Mouse (Mus musculus) embryonic facial prominence, embryonic 14.5 days (tissue): ENCODE measurements at regions not wholly inside any gene's neighbourhood (a gene's known extent, or its start where the extent isn't known, plus 50 kb on each side); places are given as distances from the start of the nearest gene placed in this dataset.

Source experiments
- ATAC-seq: fragments of 200-750 bp; cut with Nextera tagmentation; 2 replicates; pipeline ENCODE4 v1.8.0; 2017; ENCODE audit warnings: low read depth, moderate number of reproducible peaks, moderate TSS enrichment
- DNase-seq: peaks from one replicate; pipeline ENCODE4 v3.0.0-alpha.2; 2015; ENCODE audit warnings: low spot score
- H3K27ac ChIP-seq: fragments of 300-500 bp; sonication (generic); replicated peaks from 2 replicates; pipeline ENCODE4 v1.5.1; 2014; ENCODE audit warnings: low read depth, mild to moderate bottlenecking, low read length, moderate library complexity
- H3K27me3 ChIP-seq: fragments of 300-500 bp; sonication (generic); replicated peaks from 2 replicates; pipeline ENCODE4 v1.6.1; 2014; ENCODE audit warnings: low read length; ENCODE audit not compliant: control insufficient read depth, insufficient read depth
- H3K36me3 ChIP-seq: fragments of 300-500 bp; sonication (generic); 2 replicates; pipeline ENCODE4 v1.6.1; 2014; ENCODE audit warnings: low read length, mixed read lengths; ENCODE audit not compliant: control insufficient read depth, insufficient read depth
- H3K4me1 ChIP-seq: fragments of 300-500 bp; sonication (generic); 2 replicates; pipeline ENCODE4 v1.6.1; 2014; ENCODE audit warnings: antibody characterized with exemption, low read length; ENCODE audit not compliant: control insufficient read depth, insufficient read depth
- H3K4me2 ChIP-seq: fragments of 300-500 bp; sonication (generic); 2 replicates; pipeline ENCODE4 v1.6.1; 2014; ENCODE audit warnings: low read depth, mild to moderate bottlenecking, low read length, moderate library complexity, mixed read lengths
- H3K4me3 ChIP-seq: fragments of 300-500 bp; sonication (generic); 2 replicates; pipeline ENCODE4 v1.5.1; 2014; ENCODE audit warnings: low read depth, mild to moderate bottlenecking, low read length
- H3K9ac ChIP-seq: fragments of 300-500 bp; sonication (generic); 2 replicates; pipeline ENCODE4 v1.6.1; 2014; ENCODE audit warnings: low read depth, mild to moderate bottlenecking, low read length, moderate library complexity, mixed read lengths
- H3K9me3 ChIP-seq: fragments of 300-500 bp; sonication (generic); 2 replicates; pipeline ENCODE4 v1.6.1; 2016; ENCODE audit warnings: low read length; ENCODE audit not compliant: control insufficient read depth
- WGBS: fragments of 180-500 bp; shearing (Covaris S2); extraction: QIAGEN DNeasy Blood & Tissue Kit; methylation state at CpG from one replicate; pipeline ENCODE4 v1.1.7; 2014; 5-methylcytosine and 5-hydroxymethylcytosine counted together

DNA sequence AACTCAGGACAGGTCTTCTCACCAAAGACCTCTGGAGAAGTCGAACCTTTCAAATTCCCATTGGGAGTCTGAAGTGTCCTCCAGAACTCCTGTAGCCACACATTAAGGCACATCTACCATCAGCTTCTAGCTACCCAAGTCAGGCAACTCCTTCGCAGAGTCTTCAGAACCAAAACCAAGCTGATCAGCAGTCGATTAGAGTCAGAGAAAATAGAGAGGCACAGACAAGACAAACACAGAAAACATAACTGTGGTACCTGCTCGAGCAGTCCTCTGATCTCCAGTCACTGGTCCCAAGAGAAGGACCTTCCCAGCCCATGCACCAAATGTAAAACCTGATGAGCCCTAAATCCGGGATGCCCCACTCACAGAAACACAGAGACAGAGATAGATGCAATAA, 322.1 kb upstream of the Meis1 start:
- Histone ChIP-seq H3K9ac (no peak overlapping the region), H3K4me3 (no peak overlapping the region), H3K4me1 (no peaks in the 10 kb centered on the region), H3K4me2 (no peak overlapping the region), H3K27ac (no peak overlapping the region), H3K9me3 (no peaks in the 10 kb centered on the region), H3K27me3 (no peaks in the 10 kb centered on the region), H3K36me3 (no peaks in the 10 kb centered on the region)
- ATAC-seq (no peak), DNase-seq (no peak)
- WGBS, result 90% methylated on average over 5 of the region's 5 CpGs

GRCm38 (mm10) chr11:19341379-19341778, 322.6 kb upstream of the Meis1 start:
- Histone ChIP-seq H3K27me3 (no peaks in the 10 kb centered on the region), H3K27ac (no peak overlapping the region), H3K9ac (no peak overlapping the region), H3K4me1 (no peaks in the 10 kb centered on the region), H3K9me3 (no peaks in the 10 kb centered on the region), H3K36me3 (no peaks in the 10 kb centered on the region), H3K4me3 (no peak overlapping the region), H3K4me2 (no peak overlapping the region)
- DNase-seq (no peak), ATAC-seq (no peak)
- WGBS, result 66% methylated on average over 3 of the region's 3 CpGs

- H3K36me3 ChIP-seq, result no peaks in the 10 kb centered on the region
- H3K4me2 ChIP-seq, result no peak overlapping the region
- H3K9me3 ChIP-seq, result no peaks in the 10 kb centered on the region
- 77% methylated on average over 4 of the region's 4 CpGs for WGBS
- no peak for DNase-seq
- H3K4me1 ChIP-seq, result no peaks in the 10 kb centered on the region
- no peak for ATAC-seq
- no peak overlapping the region for H3K27ac ChIP-seq
- H3K9ac ChIP-seq, result no peak overlapping the region
- H3K27me3 ChIP-seq, result no peaks in the 10 kb centered on the region
- no peak overlapping the region for H3K4me3 ChIP-seq
Measured at GRCm38 (mm10) chr11:19342803-19343202, 324.0 kb upstream of the Meis1 start.

DNA sequence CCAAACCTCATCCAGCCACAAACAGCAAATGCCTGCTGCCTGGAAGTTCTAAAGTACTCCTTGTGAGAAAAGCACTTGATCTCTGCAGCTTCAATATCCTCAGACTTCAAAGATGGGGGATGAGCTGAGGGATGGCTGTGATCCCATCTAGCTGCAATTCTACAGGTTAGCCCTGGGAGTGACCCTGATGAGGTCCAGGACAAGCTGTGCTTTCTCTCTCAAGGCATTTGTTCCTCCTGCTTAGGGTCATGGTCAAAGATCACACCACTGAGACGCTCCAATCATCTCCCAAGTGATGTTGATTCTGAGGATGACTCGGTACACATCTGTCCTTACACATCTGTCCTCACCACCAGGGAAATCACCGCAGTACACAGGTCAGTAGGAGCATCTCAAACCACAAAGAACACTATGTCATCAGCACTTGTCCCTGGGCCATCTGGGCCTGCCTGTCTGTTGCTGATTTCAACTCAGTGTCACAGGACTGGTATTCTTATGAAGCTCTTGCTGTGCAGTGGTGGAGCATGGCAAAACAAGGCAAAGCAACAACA, 327.6 kb upstream of the Meis1 start:
- no peak overlapping the region for H3K9ac ChIP-seq
- no peak overlapping the region for H3K4me2 ChIP-seq
- H3K4me1 ChIP-seq, result no peaks in the 10 kb centered on the region
- WGBS, result 83% methylated on average over 3 of the region's 3 CpGs
- no peak overlapping the region for H3K27ac ChIP-seq
- no peak for ATAC-seq
- H3K27me3 ChIP-seq, result no peaks in the 10 kb centered on the region
- no peaks in the 10 kb centered on the region for H3K9me3 ChIP-seq
- DNase-seq, result no peak
- H3K36me3 ChIP-seq, result no peaks in the 10 kb centered on the region
- H3K4me3 ChIP-seq, result no peak overlapping the region

GRCm38 (mm10) chr11:19350331-19351242, 331.8 kb upstream of the Meis1 start:
- no peak overlapping the region for H3K4me2 ChIP-seq
- no peaks in the 10 kb centered on the region for H3K27me3 ChIP-seq
- no peaks in the 10 kb centered on the region for H3K9me3 ChIP-seq
- no peaks in the 10 kb centered on the region for H3K4me1 ChIP-seq
- no peak for DNase-seq
- WGBS, result 54% methylated on average over 13 of the region's 13 CpGs
- ATAC-seq, result no peak
- no peak overlapping the region for H3K4me3 ChIP-seq
- no peaks in the 10 kb centered on the region for H3K36me3 ChIP-seq
- H3K9ac ChIP-seq, result no peak overlapping the region
- H3K27ac ChIP-seq, result no peak overlapping the region

- no peak overlapping the region for H3K27ac ChIP-seq
- no peaks in the 10 kb centered on the region for H3K27me3 ChIP-seq
- DNase-seq (no peak), ATAC-seq (no peak)
- H3K36me3 ChIP-seq, result no peaks in the 10 kb centered on the region
- no peaks in the 10 kb centered on the region for H3K9me3 ChIP-seq
- no peak overlapping the region for H3K9ac ChIP-seq
- H3K4me2 ChIP-seq, result no peak overlapping the region
- H3K4me3 ChIP-seq, result no peak overlapping the region
- H3K4me1 ChIP-seq, result no peaks in the 10 kb centered on the region
- WGBS, result 63% methylated on average over 7 of the region's 7 CpGs
Measured at GRCm38 (mm10) chr11:19351243-19351787, 332.5 kb upstream of the Meis1 start.

- Histone ChIP-seq H3K36me3 (no peaks in the 10 kb centered on the region), H3K9me3 (no peaks in the 10 kb centered on the region), H3K9ac (no peak overlapping the region), H3K27ac (no peak overlapping the region), H3K27me3 (no peaks in the 10 kb centered on the region), H3K4me3 (no peak overlapping the region), H3K4me2 (no peak overlapping the region), H3K4me1 (no peaks in the 10 kb centered on the region)
- DNase-seq, result no peak
- 81% methylated on average over 3 of the region's 3 CpGs for WGBS
- ATAC-seq, result no peak
Measured at GRCm38 (mm10) chr11:19353706-19354105, 334.9 kb upstream of the Meis1 start.

- WGBS, result 68% methylated on average over 2 of the region's 2 CpGs
- Histone ChIP-seq H3K9me3 (no peaks in the 10 kb centered on the region), H3K4me3 (no peak overlapping the region), H3K9ac (no peak overlapping the region), H3K27ac (no peak overlapping the region), H3K4me1 (no peaks in the 10 kb centered on the region), H3K27me3 (no peaks in the 10 kb centered on the region), H3K36me3 (no peaks in the 10 kb centered on the region), H3K4me2 (no peak overlapping the region)
- no peak for ATAC-seq
- peak; percentile 19 for DNase-seq
Measured at GRCm38 (mm10) chr11:19355179-19355578, 336.4 kb upstream of the Meis1 start.
